Mouse (Mus musculus): ENCODE data around the gene B4galnt1. TPM values are rescaled to one million over a fixed set of nuclear protein-coding genes. Genes with fewer than 3 reads are reported as not detected.
"Not testable (repeated sequence)": the region's sequence is repeated elsewhere in the genome, so short reads cannot be mapped to it uniquely, and the experiment has no call there.

The B4galnt1 gene
- polyA plus RNA-seq, 1 experiment: 284 TPM

GRCm38 (mm10) chr10:127191191-127192056 is 26.4 kb downstream of the B4galnt1 start:
- Histone ChIP-seq H3K27ac (ENCODE audit: insufficient read depth, low read length) (no peak overlapping the region), H3K36me3 (ENCODE audit: control insufficient read depth, insufficient read depth, low read length) (no peaks in the 10 kb centered on the region), H3K27me3 (ENCODE audit: control insufficient read depth, insufficient read depth, low read length) (peaks cover 22% of the 10 kb centered on the region), H3K4me3 (ENCODE audit: extremely low read depth, insufficient read depth, insufficient read length) (no peak overlapping the region), H3K4me1 (ENCODE audit: control insufficient read depth, insufficient read depth, insufficient read length) (peaks cover 18% of the 10 kb centered on the region)
- WGBS: 89% methylated on average over 19 of the region's 19 CpGs
- TF ChIP-seq POLR2A (IDR thresholded peaks at IDR 0.05; ENCODE audit: low read depth, low read length) (no peak), CTCF (IDR thresholded peaks at IDR 0.05; ENCODE audit: extremely low read depth, insufficient read depth, insufficient read length, insufficient replicate concordance) (no peak)
- DNase-seq (ENCODE audit: low read depth in 1 of 2, low spot score in 2 of 2): no peak

DNA sequence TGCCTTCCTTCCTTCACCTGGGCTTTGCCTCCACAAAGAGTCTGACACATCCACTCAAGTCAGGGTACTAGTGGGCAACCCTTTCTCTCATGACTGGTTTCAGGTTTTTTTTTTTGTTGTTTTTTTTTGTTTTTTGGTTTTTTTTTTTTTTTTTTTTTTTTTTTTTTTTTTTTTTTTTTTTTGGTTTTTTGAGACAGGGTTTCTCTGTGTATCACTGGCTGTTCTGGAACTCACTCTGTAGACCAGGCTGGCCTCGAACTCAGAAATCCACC is 27.0 kb downstream of the B4galnt1 start:
- Histone ChIP-seq H3K27me3 (ENCODE audit: control insufficient read depth, insufficient read depth, low read length) (peaks cover 20% of the 10 kb centered on the region), H3K4me1 (ENCODE audit: control insufficient read depth, insufficient read depth, insufficient read length) (peaks cover 18% of the 10 kb centered on the region)
- H3K36me3 ChIP-seq (ENCODE audit: control insufficient read depth, insufficient read depth, low read length); DNase-seq (ENCODE audit: low read depth in 1 of 2, low spot score in 2 of 2); H3K4me3 ChIP-seq (ENCODE audit: extremely low read depth, insufficient read depth, insufficient read length); H3K27ac ChIP-seq (ENCODE audit: insufficient read depth, low read length): not testable (repeated sequence)
- WGBS: 75% methylated on average over 1 of the region's 1 CpGs

GRCm38 (mm10) chr10:127193011-127193410 is 28.0 kb downstream of the B4galnt1 start:
- 91% methylated on average over 9 of the region's 9 CpGs for WGBS
- no peak for TF ChIP-seq POLR2A (IDR thresholded peaks at IDR 0.05; ENCODE audit: low read depth, low read length)
- TF ChIP-seq CTCF (IDR thresholded peaks at IDR 0.05; ENCODE audit: extremely low read depth, insufficient read depth, insufficient read length, insufficient replicate concordance): no peak
- Histone ChIP-seq H3K36me3 (ENCODE audit: control insufficient read depth, insufficient read depth, low read length) (peaks cover under 1% of the 10 kb centered on the region), H3K27ac (ENCODE audit: insufficient read depth, low read length) (no peak overlapping the region), H3K4me3 (ENCODE audit: extremely low read depth, insufficient read depth, insufficient read length) (no peak overlapping the region), H3K4me1 (ENCODE audit: control insufficient read depth, insufficient read depth, insufficient read length) (peaks cover 18% of the 10 kb centered on the region), H3K27me3 (ENCODE audit: control insufficient read depth, insufficient read depth, low read length) (peaks cover 15% of the 10 kb centered on the region)
- DNase-seq (ENCODE audit: low read depth in 1 of 2, low spot score in 2 of 2): no peak

DNA sequence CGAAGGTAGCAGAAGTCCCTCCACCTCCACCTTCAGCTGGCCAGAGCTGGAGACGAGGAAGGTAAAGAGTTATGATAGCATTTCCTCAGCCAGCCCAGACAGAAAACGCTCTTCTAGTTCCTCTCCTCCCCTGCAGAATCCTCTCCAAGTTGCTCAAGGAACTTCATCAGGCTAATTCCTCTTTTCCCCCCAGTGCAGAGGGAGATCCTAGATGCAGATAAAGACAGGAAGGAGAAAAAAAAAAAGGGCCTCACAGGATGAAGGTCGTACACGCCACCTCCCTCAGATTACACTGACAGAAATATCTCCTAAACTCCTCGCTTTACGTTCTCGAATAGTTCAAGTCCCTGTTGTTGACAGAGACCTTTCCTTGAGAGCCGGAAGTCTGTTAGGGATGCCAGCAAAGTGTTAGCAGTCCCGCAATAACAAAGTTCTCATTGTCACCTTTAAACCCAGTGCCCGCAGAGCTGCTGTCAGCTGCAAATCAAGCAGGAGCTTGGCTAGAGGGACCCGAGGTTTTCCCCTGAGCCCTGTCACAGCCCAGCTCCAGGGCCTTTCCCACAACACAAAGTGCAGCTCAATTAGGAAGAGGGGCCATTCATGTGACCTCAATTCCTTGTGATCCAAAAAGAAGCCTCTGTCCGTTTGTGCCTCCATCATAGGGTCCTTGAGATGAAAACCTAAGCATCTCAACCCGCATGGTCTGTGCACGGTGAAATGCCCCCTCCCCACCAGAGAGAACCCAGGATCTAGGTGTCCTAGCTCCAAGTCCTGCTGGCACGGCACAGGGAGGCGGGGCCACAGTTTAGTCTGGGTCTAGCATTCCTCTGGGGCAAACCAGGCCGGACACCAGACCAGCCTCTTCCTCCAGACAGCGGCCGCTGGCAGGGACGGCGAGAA is 29.7 kb downstream of the B4galnt1 start:
- peaks cover 3% of the 10 kb centered on the region for H3K27me3 ChIP-seq (ENCODE audit: control insufficient read depth, insufficient read depth, low read length)
- peaks cover 11% of the 10 kb centered on the region for H3K36me3 ChIP-seq (ENCODE audit: control insufficient read depth, insufficient read depth, low read length)
- H3K27ac ChIP-seq (ENCODE audit: insufficient read depth, low read length): peak overlapping the region; percentile 31
- H3K4me1 ChIP-seq (ENCODE audit: control insufficient read depth, insufficient read depth, insufficient read length): peaks cover 4% of the 10 kb centered on the region; the same call in 1 of the 2 replicates
- 12% methylated on average over 22 of the region's 22 CpGs for WGBS
- no peak for TF ChIP-seq POLR2A (IDR thresholded peaks at IDR 0.05; ENCODE audit: low read depth, low read length)
- no peak for TF ChIP-seq CTCF (IDR thresholded peaks at IDR 0.05; ENCODE audit: extremely low read depth, insufficient read depth, insufficient read length, insufficient replicate concordance)
- peak overlapping the region; percentile 65 for H3K4me3 ChIP-seq (ENCODE audit: extremely low read depth, insufficient read depth, insufficient read length)
- DNase-seq (ENCODE audit: low read depth in 1 of 2, low spot score in 2 of 2): no peak

GRCm38 (mm10) chr10:127195328-127196129 is 30.5 kb downstream of the B4galnt1 start, which contains the start of gene Dtx3:
TSS of gene Dtx3 (minus strand) at chr10:127195728.
- H3K36me3 ChIP-seq (ENCODE audit: control insufficient read depth, insufficient read depth, low read length): peaks cover 15% of the 10 kb centered on the region
- TF ChIP-seq CTCF (IDR thresholded peaks at IDR 0.05; ENCODE audit: extremely low read depth, insufficient read depth, insufficient read length, insufficient replicate concordance): no peak
- TF ChIP-seq POLR2A (IDR thresholded peaks at IDR 0.05; ENCODE audit: low read depth, low read length): no peak
- peak within 1 kb of the TSS; percentile 65 for H3K4me3 ChIP-seq (ENCODE audit: extremely low read depth, insufficient read depth, insufficient read length)
- H3K27ac ChIP-seq (ENCODE audit: insufficient read depth, low read length): peak within 1 kb of the TSS; percentile 38
- WGBS: under 1% methylated on average over 45 of the region's 47 CpGs
- H3K4me1 ChIP-seq (ENCODE audit: control insufficient read depth, insufficient read depth, insufficient read length): peaks cover 4% of the 10 kb centered on the region; the same call in 1 of the 2 replicates
- no peak for DNase-seq (ENCODE audit: low read depth in 1 of 2, low spot score in 2 of 2)
- no peaks in the 10 kb centered on the region for H3K27me3 ChIP-seq (ENCODE audit: control insufficient read depth, insufficient read depth, low read length)

DNA sequence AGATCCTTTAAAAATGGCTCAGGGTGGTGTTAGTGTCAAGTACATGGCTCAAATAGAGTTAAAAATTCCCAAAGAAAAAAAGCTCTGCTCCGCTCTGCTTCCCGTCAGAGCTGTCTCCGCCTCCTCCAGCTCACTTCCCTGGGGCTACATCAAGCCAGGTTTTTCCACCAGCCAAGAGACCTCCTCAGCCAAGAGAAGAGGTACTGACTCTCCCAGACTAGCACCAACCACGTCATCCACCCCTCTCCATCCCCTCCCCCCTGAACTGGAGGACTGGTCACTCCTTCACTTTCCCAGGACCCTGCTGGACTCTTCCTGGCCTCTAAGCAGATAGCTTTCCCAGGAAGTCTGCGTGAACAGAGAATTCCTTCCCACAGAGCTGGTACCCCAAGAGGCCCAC is 31.4 kb downstream of the B4galnt1 start:
- DNase-seq (ENCODE audit: low read depth in 1 of 2, low spot score in 2 of 2): no peak
- H3K27ac ChIP-seq (ENCODE audit: insufficient read depth, low read length): peak overlapping the region; percentile 38; the same call in 1 of the 2 replicates
- TF ChIP-seq CTCF (IDR thresholded peaks at IDR 0.05; ENCODE audit: extremely low read depth, insufficient read depth, insufficient read length, insufficient replicate concordance): no peak
- no peak for TF ChIP-seq POLR2A (IDR thresholded peaks at IDR 0.05; ENCODE audit: low read depth, low read length)
- no peak overlapping the region for H3K4me3 ChIP-seq (ENCODE audit: extremely low read depth, insufficient read depth, insufficient read length)
- no peaks in the 10 kb centered on the region for H3K27me3 ChIP-seq (ENCODE audit: control insufficient read depth, insufficient read depth, low read length)
- WGBS: 93% methylated on average over 5 of the region's 5 CpGs
- H3K36me3 ChIP-seq (ENCODE audit: control insufficient read depth, insufficient read depth, low read length): peaks cover 17% of the 10 kb centered on the region
- H3K4me1 ChIP-seq (ENCODE audit: control insufficient read depth, insufficient read depth, insufficient read length): peaks cover 4% of the 10 kb centered on the region; the same call in 1 of the 2 replicates

Data from spleen, adult 2 months (tissue).